Mouse (Mus musculus): ENCODE results near the gene Cacng4. TPM values are rescaled to one million over a fixed set of nuclear protein-coding genes. Genes with fewer than 3 reads are reported as not detected.

Gene Cacng4
- total and polyA plus RNA-seq, 2 experiments from 2014 or later, result 43.8 to 88.4 TPM

- peak; percentile 68 for ATAC-seq
- peak overlapping the region; percentile 60 for H3K4me2 ChIP-seq (ENCODE audit: low read depth, low read length)
- TF ChIP-seq CTCF (IDR thresholded peaks at IDR 0.05; ENCODE audit: low read depth), result no peak
- H3K27me3 ChIP-seq (ENCODE audit: insufficient read depth, low read length), result no peaks in the 10 kb centered on the region
- no peaks in the 10 kb centered on the region for H3K9me3 ChIP-seq (ENCODE audit: low read length)
- peak overlapping the region; percentile 83 for H3K9ac ChIP-seq (replicated peaks; ENCODE audit: low read length)
- peaks cover 24% of the 10 kb centered on the region; the same call in 1 of the 2 replicates for H3K4me1 ChIP-seq (ENCODE audit: insufficient read depth, low read length)
- WGBS, result 1% methylated on average over 58 of the region's 64 CpGs
- peak overlapping the region; percentile 77 for H3K4me3 ChIP-seq (ENCODE audit: low read length)
- peak overlapping the region; percentile 93 for H3K27ac ChIP-seq
- peak; percentile 87 for DNase-seq (ENCODE audit: low spot score)
- no peaks in the 10 kb centered on the region; the same call in 1 of the 2 replicates for H3K36me3 ChIP-seq (ENCODE audit: insufficient read depth, low read length)
Observed at GRCm38 (mm10) chr11:107793200-107794102, 906 bp downstream of the Cacng4 start.

- H3K9me3 ChIP-seq (ENCODE audit: low read length), result no peaks in the 10 kb centered on the region
- peaks cover 24% of the 10 kb centered on the region; the same call in 1 of the 2 replicates for H3K4me1 ChIP-seq (ENCODE audit: insufficient read depth, low read length)
- peak overlapping the region; percentile 77 for H3K4me3 ChIP-seq (ENCODE audit: low read length)
- peak overlapping the region; percentile 60 for H3K4me2 ChIP-seq (ENCODE audit: low read depth, low read length)
- no peaks in the 10 kb centered on the region for H3K27me3 ChIP-seq (ENCODE audit: insufficient read depth, low read length)
- ATAC-seq (no peak), DNase-seq (ENCODE audit: low spot score) (peak; percentile 82)
- peak overlapping the region; percentile 93 for H3K27ac ChIP-seq
- TF ChIP-seq CTCF (IDR thresholded peaks at IDR 0.05; ENCODE audit: low read depth), result peak; percentile 8; the same call in 1 of the 2 replicates
- H3K36me3 ChIP-seq (ENCODE audit: insufficient read depth, low read length), result no peaks in the 10 kb centered on the region; the same call in 1 of the 2 replicates
- peak overlapping the region; percentile 83 for H3K9ac ChIP-seq (replicated peaks; ENCODE audit: low read length)
- 9% methylated on average over 9 of the region's 9 CpGs for WGBS
Observed at GRCm38 (mm10) chr11:107792136-107792535, 2.2 kb downstream of the Cacng4 start.

- Histone ChIP-seq H3K4me1 (ENCODE audit: insufficient read depth, low read length) (no peaks in the 10 kb centered on the region), H3K27ac (peak overlapping the region; percentile 26), H3K27me3 (ENCODE audit: insufficient read depth, low read length) (no peaks in the 10 kb centered on the region), H3K4me3 (ENCODE audit: low read length) (no peak overlapping the region), H3K9me3 (ENCODE audit: low read length) (no peaks in the 10 kb centered on the region), H3K9ac (replicated peaks; ENCODE audit: low read length) (no peak overlapping the region), H3K4me2 (ENCODE audit: low read depth, low read length) (no peak overlapping the region), H3K36me3 (ENCODE audit: insufficient read depth, low read length) (no peaks in the 10 kb centered on the region; the same call in 1 of the 2 replicates)
- DNase-seq (ENCODE audit: low spot score), result no peak
- 59% methylated on average over 3 of the region's 3 CpGs for WGBS
- TF ChIP-seq CTCF (IDR thresholded peaks at IDR 0.05; ENCODE audit: low read depth), result no peak
- ATAC-seq, result no peak
Observed at GRCm38 (mm10) chr11:107785761-107786160, 8.6 kb downstream of the Cacng4 start.

GRCm38 (mm10) chr11:107785288-107785687, 9.1 kb downstream of the Cacng4 start:
- H3K27ac ChIP-seq, result no peak overlapping the region
- H3K4me1 ChIP-seq (ENCODE audit: insufficient read depth, low read length), result no peaks in the 10 kb centered on the region
- no peak overlapping the region for H3K4me2 ChIP-seq (ENCODE audit: low read depth, low read length)
- H3K9me3 ChIP-seq (ENCODE audit: low read length), result no peaks in the 10 kb centered on the region
- DNase-seq (ENCODE audit: low spot score), result no peak
- H3K27me3 ChIP-seq (ENCODE audit: insufficient read depth, low read length), result no peaks in the 10 kb centered on the region
- H3K9ac ChIP-seq (replicated peaks; ENCODE audit: low read length), result no peak overlapping the region
- no peak for TF ChIP-seq CTCF (IDR thresholded peaks at IDR 0.05; ENCODE audit: low read depth)
- no peaks in the 10 kb centered on the region; the same call in 1 of the 2 replicates for H3K36me3 ChIP-seq (ENCODE audit: insufficient read depth, low read length)
- no peak for ATAC-seq
- H3K4me3 ChIP-seq (ENCODE audit: low read length), result no peak overlapping the region
- 81% methylated on average over 1 of the region's 1 CpGs for WGBS

- H3K9me3 ChIP-seq (ENCODE audit: low read length), result no peaks in the 10 kb centered on the region
- no peak overlapping the region for H3K4me3 ChIP-seq (ENCODE audit: low read length)
- ATAC-seq, result no peak
- WGBS, result 81% methylated on average over 7 of the region's 8 CpGs
- no peak for TF ChIP-seq CTCF (IDR thresholded peaks at IDR 0.05; ENCODE audit: low read depth)
- no peak overlapping the region for H3K4me2 ChIP-seq (ENCODE audit: low read depth, low read length)
- no peaks in the 10 kb centered on the region for H3K36me3 ChIP-seq (ENCODE audit: insufficient read depth, low read length)
- DNase-seq (ENCODE audit: low spot score), result no peak
- H3K27me3 ChIP-seq (ENCODE audit: insufficient read depth, low read length), result no peaks in the 10 kb centered on the region
- no peak overlapping the region for H3K9ac ChIP-seq (replicated peaks; ENCODE audit: low read length)
- H3K4me1 ChIP-seq (ENCODE audit: insufficient read depth, low read length), result peaks cover 8% of the 10 kb centered on the region
- no peak overlapping the region for H3K27ac ChIP-seq
Observed at GRCm38 (mm10) chr11:107783861-107784754, 10.2 kb downstream of the Cacng4 start.

- H3K27me3 ChIP-seq (ENCODE audit: insufficient read depth, low read length), result no peaks in the 10 kb centered on the region
- H3K4me1 ChIP-seq (ENCODE audit: insufficient read depth, low read length), result peaks cover 11% of the 10 kb centered on the region
- DNase-seq (ENCODE audit: low spot score) (peak; percentile 66), ATAC-seq (peak; percentile 57)
- H3K4me2 ChIP-seq (ENCODE audit: low read depth, low read length), result no peak overlapping the region
- WGBS, result 23% methylated on average over 5 of the region's 5 CpGs
- H3K9me3 ChIP-seq (ENCODE audit: low read length), result no peaks in the 10 kb centered on the region
- H3K27ac ChIP-seq, result no peak overlapping the region
- H3K36me3 ChIP-seq (ENCODE audit: insufficient read depth, low read length), result no peaks in the 10 kb centered on the region
- TF ChIP-seq CTCF (IDR thresholded peaks at IDR 0.05; ENCODE audit: low read depth), result no peak
- no peak overlapping the region for H3K4me3 ChIP-seq (ENCODE audit: low read length)
- H3K9ac ChIP-seq (replicated peaks; ENCODE audit: low read length), result no peak overlapping the region
Observed at GRCm38 (mm10) chr11:107782591-107782990, 11.8 kb downstream of the Cacng4 start.
